Mouse (Mus musculus): ENCODE measurements around the gene Wdr82. TPM values are rescaled to one million over a fixed set of nuclear protein-coding genes. Genes with fewer than 3 reads are reported as not detected.

Wdr82 gene
- total and polyA plus RNA-seq, 3 experiments, result 70.4 to 131 (median 100) TPM

GRCm38 (mm10) chr9:106171346-106172158 is 824 bp downstream of the Wdr82 start:
- TF ChIP-seq JUND (conservative IDR thresholded peaks at IDR 0.05; ENCODE audit: low read depth, low read length), result no peak
- TF ChIP-seq SIN3A (IDR thresholded peaks at IDR 0.05; ENCODE audit: low read length), result peak; percentile 27; the same call in 1 of the 2 replicates
- 0 out of 2 replicates have a peak, but pooled peaks have one; percentile 14 for TF ChIP-seq MXI1 (IDR thresholded peaks at IDR 0.05; ENCODE audit: low read depth, low read length)
- DNase-seq (ENCODE audit: extremely low read depth), result no peak
- Histone ChIP-seq H3K27me3 (replicated peaks) (no peaks in the 10 kb centered on the region), H3K9me3 (replicated peaks; ENCODE audit: low read length) (no peaks in the 10 kb centered on the region), H3K4me3 (replicated peaks in 1 of 3; ENCODE audit: low read depth in 2 of 3, low read length in 2 of 3, poor library complexity in 1 of 3) (peak overlapping the region; percentile 75 to 90 (median 79)), H3K4me1 (ENCODE audit: control insufficient read depth in 1 of 2, insufficient read depth in 2 of 2) (peaks cover 6 to 40% of the 10 kb centered on the region in 2 experiments; a peak in 3 of 4 replicates), H3K36me3 (replicated peaks in 1 of 2; ENCODE audit: control insufficient read depth in 1 of 2, insufficient read depth in 1 of 2, low read length in 1 of 2) (peaks cover 3 to 16% of the 10 kb centered on the region in 2 experiments), H3K79me2 (replicated peaks; ENCODE audit: control insufficient read depth, extremely low read depth, insufficient read depth, poor library complexity, severe bottlenecking) (peaks cover 53% of the 10 kb centered on the region), H3K4me2 (ENCODE audit: insufficient read depth, low read depth, poor library complexity, severe bottlenecking) (peak overlapping the region; percentile 93), H3K27ac (ENCODE audit: insufficient read depth, low read depth) (peak overlapping the region; percentile 82), H3K9ac (ENCODE audit: insufficient read depth, low read depth) (peak overlapping the region; percentile 73)
- dilution Hi-C loops (cut with MboI; ENCODE audit: extremely low pct_ligation_motif_present, extremely low pct_unique_long_range_greater_than_20kb, low sequenced_read_pairs) (no loop called here), in situ Hi-C loops (cut with MboI; ENCODE audit: low pct_ligation_motif_present, low pct_unique_long_range_greater_than_20kb, low sequenced_read_pairs) (no loop called here)

GRCm38 (mm10) chr9:106172527-106172926 is 1.8 kb downstream of the Wdr82 start:
- Histone ChIP-seq H3K4me2 (ENCODE audit: insufficient read depth, low read depth, poor library complexity, severe bottlenecking) (peak overlapping the region; percentile 93), H3K27ac (ENCODE audit: insufficient read depth, low read depth) (no peak overlapping the region), H3K4me3 (replicated peaks in 1 of 3; ENCODE audit: low read depth in 2 of 3, low read length in 2 of 3, poor library complexity in 1 of 3) (peak overlapping the region; percentile 75 to 90 (median 79)), H3K9ac (ENCODE audit: insufficient read depth, low read depth) (peak overlapping the region; percentile 73; the same call in 1 of the 2 replicates), H3K27me3 (replicated peaks) (no peaks in the 10 kb centered on the region), H3K9me3 (replicated peaks; ENCODE audit: low read length) (no peaks in the 10 kb centered on the region), H3K4me1 (ENCODE audit: control insufficient read depth in 1 of 2, insufficient read depth in 2 of 2) (peaks cover 6 to 40% of the 10 kb centered on the region in 2 experiments; a peak in 3 of 4 replicates), H3K36me3 (replicated peaks in 1 of 2; ENCODE audit: control insufficient read depth in 1 of 2, insufficient read depth in 1 of 2, low read length in 1 of 2) (peaks cover 12 to 25% of the 10 kb centered on the region in 2 experiments), H3K79me2 (replicated peaks; ENCODE audit: control insufficient read depth, extremely low read depth, insufficient read depth, poor library complexity, severe bottlenecking) (peaks cover 62% of the 10 kb centered on the region)
- no peak for DNase-seq (ENCODE audit: extremely low read depth)
- dilution Hi-C loops (cut with MboI; ENCODE audit: extremely low pct_ligation_motif_present, extremely low pct_unique_long_range_greater_than_20kb, low sequenced_read_pairs) (no loop called here), in situ Hi-C loops (cut with MboI; ENCODE audit: low pct_ligation_motif_present, low pct_unique_long_range_greater_than_20kb, low sequenced_read_pairs) (no loop called here)
- TF ChIP-seq MAX (IDR thresholded peaks at IDR 0.05; ENCODE audit: low read length), result no peak
- TF ChIP-seq SMC3 (IDR thresholded peaks at IDR 0.05; ENCODE audit: low read depth, low read length), result no peak
- TF ChIP-seq E2F4 (IDR thresholded peaks at IDR 0.05; ENCODE audit: insufficient replicate concordance, low read depth, low read length), result no peak
- TF ChIP-seq EP300 (IDR thresholded peaks at IDR 0.05; ENCODE audit: low read length), result no peak
- no peak for TF ChIP-seq CHD1 (IDR thresholded peaks at IDR 0.05; ENCODE audit: low read depth, low read length)
- TF ChIP-seq MXI1 (IDR thresholded peaks at IDR 0.05; ENCODE audit: low read depth, low read length), result no peak
- no peak for TF ChIP-seq HCFC1 (IDR thresholded peaks at IDR 0.05; ENCODE audit: low read depth, low read length)
- no peak for TF ChIP-seq TBP (conservative IDR thresholded peaks at IDR 0.05; ENCODE audit: low read depth, low read length)
- no peak for TF ChIP-seq USF2 (conservative IDR thresholded peaks at IDR 0.05; ENCODE audit: low read depth, low read length)
- TF ChIP-seq NRF1 (IDR thresholded peaks at IDR 0.05; ENCODE audit: low read depth, low read length), result no peak
- no peak for TF ChIP-seq IRF4 (IDR thresholded peaks at IDR 0.05; ENCODE audit: low read depth, low read length)
- no peak for TF ChIP-seq MEF2A (IDR thresholded peaks at IDR 0.05; ENCODE audit: borderline replicate concordance, low read depth, low read length)
- TF ChIP-seq MAFK (IDR thresholded peaks at IDR 0.05; ENCODE audit: insufficient replicate concordance, low read length), result no peak
- no peak for TF ChIP-seq USF1 (IDR thresholded peaks at IDR 0.05; ENCODE audit: low read depth, low read length)
